Mouse (Mus musculus) ES-Bruce4 (cell line): ENCODE measurements around the gene Olfr57. TPM values are rescaled to one million over a fixed set of nuclear protein-coding genes. Genes with fewer than 3 reads are reported as not detected.
"Not testable (repeated sequence)": the region's sequence is repeated elsewhere in the genome, so short reads cannot be mapped to it uniquely, and the experiment has no call there.

Experiments
- H3K27ac ChIP-seq: 2 replicates; pipeline ENCODE4 v1.5.1; 2012; ENCODE audit warnings: low read length, inconsistent platforms; ENCODE audit not compliant: insufficient read depth
- H3K27me3 ChIP-seq: 2 replicates; pipeline ENCODE4 v1.6.1; 2012; ENCODE audit warnings: mild to moderate bottlenecking, low read length, inconsistent platforms; ENCODE audit not compliant: control insufficient read depth, poor library complexity, insufficient read depth, severe bottlenecking
- H3K36me3 ChIP-seq: 2 replicates; pipeline ENCODE4 v1.6.1; 2012; ENCODE audit warnings: inconsistent platforms, mild to moderate bottlenecking, low read length, moderate library complexity; ENCODE audit not compliant: control insufficient read depth, poor library complexity, insufficient read depth, severe bottlenecking
- H3K4me1 ChIP-seq: one replicate; pipeline ENCODE4 v1.8.1; 2011; ENCODE audit warnings: low read length; ENCODE audit not compliant: control insufficient read depth, insufficient read depth
- H3K4me3 ChIP-seq: 2 replicates; pipeline ENCODE4 v1.5.1; 2011; ENCODE audit warnings: low read depth, mild to moderate bottlenecking, low read length
- H3K9ac ChIP-seq: 2 replicates; pipeline ENCODE4 v1.6.1; 2012; ENCODE audit warnings: low read depth, mild to moderate bottlenecking, inconsistent platforms; ENCODE audit not compliant: poor library complexity, severe bottlenecking
- H3K9me3 ChIP-seq: replicated peaks from 2 replicates; pipeline ENCODE4 v1.6.1; 2012; ENCODE audit warnings: mild to moderate bottlenecking, low read length, inconsistent platforms; ENCODE audit not compliant: control insufficient read depth, poor library complexity, insufficient read depth, severe bottlenecking
- CTCF ChIP-seq: IDR thresholded peaks from one replicate; pipeline ENCODE4 v1.8.1; 2011; ENCODE audit warnings: low read depth, low read length
- EP300 ChIP-seq: IDR thresholded peaks from 2 replicates; pipeline ENCODE4 v1.6.1; 2011; ENCODE audit warnings: low read depth, low read length; ENCODE audit not compliant: insufficient read depth
- POLR2A ChIP-seq: IDR thresholded peaks from one replicate; pipeline ENCODE4 v1.8.1; 2011; ENCODE audit warnings: low read length; ENCODE audit not compliant: insufficient read depth
- polyA plus RNA-seq: library from polyadenylated mRNA; stranded (reverse); fragments of >200 nt; gene quantifications from 2 replicates; pipeline ENCODE4 v1.2.4, GENCODE M21; 2011; ENCODE audit warnings: low read depth; ENCODE audit not compliant: missing spikeins, insufficient read depth, insufficient read length

The Olfr57 gene
- not detected in 2 replicates for polyA plus RNA-seq

DNA sequence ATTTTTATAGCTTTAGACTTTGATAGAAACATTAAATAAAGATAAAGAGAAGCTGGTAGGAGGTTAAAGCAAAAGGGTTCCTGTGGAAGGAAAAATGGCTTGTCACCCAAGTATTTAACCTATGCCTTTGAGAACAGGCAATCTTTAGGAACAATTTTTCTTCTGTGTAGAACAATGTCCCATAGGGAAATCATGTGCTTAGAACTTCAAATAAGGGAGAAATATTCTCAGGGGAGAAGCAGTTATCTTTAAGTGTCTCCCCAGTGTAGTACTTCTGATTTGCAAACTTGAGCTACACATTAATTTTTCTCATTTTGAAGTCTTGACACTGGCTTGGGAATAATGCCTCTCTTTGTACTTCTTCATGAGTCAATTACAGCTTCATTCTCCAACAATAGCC lies at the start of gene Olfr57:
Olfr57 (plus strand) TSS at position 301 of the 400 bp plus-strand sequence.
- H3K9me3 ChIP-seq = peaks cover 8% of the 10 kb centered on the region

GRCm38 (mm10) chr10:78980750-78981149 lies 47.8 kb upstream of the Olfr57 start, which contains the start of gene Olfr1352:
Gene Olfr1352 (plus strand): TSS chr10:78981050.
- TF ChIP-seq POLR2A (no peak), CTCF (no peak), EP300 (no peak)
- H3K9me3 ChIP-seq = no peaks in the 10 kb centered on the region
- H3K36me3 ChIP-seq = no peaks in the 10 kb centered on the region
- no peak within 1 kb of the TSS for H3K9ac ChIP-seq
- H3K27ac ChIP-seq = no peak within 1 kb of the TSS
- no peaks in the 10 kb centered on the region for H3K27me3 ChIP-seq
- H3K4me3 ChIP-seq = no peak within 1 kb of the TSS
- no peaks in the 10 kb centered on the region for H3K4me1 ChIP-seq

More for the DNA sequence above, at the start of gene Olfr57:
- no peak within 1 kb of the TSS for H3K27ac ChIP-seq
- no peaks in the 10 kb centered on the region for H3K36me3 ChIP-seq
- H3K27me3 ChIP-seq = no peaks in the 10 kb centered on the region
- no peak for TF ChIP-seq EP300
- no peak for TF ChIP-seq POLR2A
- TF ChIP-seq CTCF = no peak
- H3K4me3 ChIP-seq = no peak within 1 kb of the TSS
- no peak within 1 kb of the TSS for H3K9ac ChIP-seq
- H3K4me1 ChIP-seq = no peaks in the 10 kb centered on the region

DNA sequence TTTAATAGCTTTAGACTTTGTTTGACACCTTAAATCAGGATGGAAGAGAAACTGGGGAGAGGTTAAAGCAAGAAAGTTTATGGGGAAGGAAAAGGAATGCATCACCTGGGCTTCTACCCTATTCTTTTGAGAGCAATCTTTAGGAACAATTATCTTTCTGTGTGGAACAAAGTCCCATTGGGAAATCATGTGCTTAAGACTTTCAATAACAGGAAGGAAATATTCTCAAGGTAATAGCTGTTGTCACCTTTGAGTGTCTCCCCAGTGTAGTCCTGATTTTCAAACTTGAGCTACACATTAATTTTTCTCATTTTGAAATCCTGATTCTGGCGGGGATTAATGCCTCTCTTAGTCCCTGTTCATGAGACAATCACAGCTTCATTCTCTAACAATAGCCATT lies 16.4 kb upstream of the Olfr57 start, which contains the start of gene Olfr1351:
Olfr1351 (plus strand) TSS at position 301 of the 400 bp plus-strand sequence.
- H3K9ac ChIP-seq = no peak within 1 kb of the TSS
- no peaks in the 10 kb centered on the region for H3K4me1 ChIP-seq
- no peak within 1 kb of the TSS for H3K27ac ChIP-seq
- H3K36me3 ChIP-seq = no peaks in the 10 kb centered on the region
- no peaks in the 10 kb centered on the region for H3K9me3 ChIP-seq
- H3K27me3 ChIP-seq = no peaks in the 10 kb centered on the region
- TF ChIP-seq EP300 = no peak
- H3K4me3 ChIP-seq = no peak within 1 kb of the TSS

DNA sequence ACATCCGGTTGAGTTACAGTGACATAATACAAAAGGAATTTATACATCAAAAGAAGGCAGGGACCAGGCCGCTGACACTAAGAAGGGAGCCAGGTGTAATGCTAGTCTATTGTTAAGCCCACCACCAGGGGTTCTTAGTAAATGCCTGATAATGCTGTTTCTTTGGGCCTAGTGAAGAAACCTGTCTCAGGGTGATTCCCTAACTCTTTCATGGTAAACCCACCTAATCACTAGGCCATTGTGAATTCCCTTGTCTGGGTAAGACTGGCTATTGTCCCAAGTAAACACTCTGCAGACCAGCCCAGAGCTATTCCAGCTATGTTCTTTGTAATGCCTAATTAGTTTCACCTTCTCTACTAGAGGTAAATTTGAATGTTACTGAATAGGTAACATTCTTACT lies 13.9 kb downstream of the Olfr57 start:
- H3K4me3 ChIP-seq, H3K9ac ChIP-seq, H3K4me1 ChIP-seq, H3K36me3 ChIP-seq, H3K27me3 ChIP-seq: not testable (repeated sequence)
- Histone ChIP-seq H3K9me3 (peaks cover 27% of the 10 kb centered on the region), H3K27ac (peak overlapping the region; percentile 36; the same call in 1 of the 2 replicates)

DNA sequence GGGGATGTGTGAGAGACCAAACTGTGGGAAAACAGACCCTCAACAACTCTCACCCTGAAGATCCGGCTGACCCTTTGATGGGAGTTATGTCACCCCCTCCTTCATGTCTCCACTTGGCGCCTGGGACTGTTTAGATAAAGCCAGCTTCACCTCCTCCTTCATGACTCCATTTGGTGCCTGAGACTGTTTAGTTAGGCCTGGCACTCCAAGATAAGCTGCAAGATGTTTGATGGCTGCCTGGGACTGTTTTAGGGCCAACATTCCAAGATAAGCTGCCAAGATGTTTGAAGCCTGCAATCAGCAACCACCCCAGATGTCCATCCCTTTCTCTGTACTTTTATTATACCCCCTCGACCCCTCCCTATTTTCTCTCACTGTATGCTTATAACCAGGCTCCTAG lies 28.8 kb downstream of the Olfr57 start:
- not testable (repeated sequence) for H3K9ac ChIP-seq, H3K4me3 ChIP-seq, H3K27me3 ChIP-seq, H3K4me1 ChIP-seq, H3K9me3 ChIP-seq, H3K27ac ChIP-seq, H3K36me3 ChIP-seq

Other genes with a start within 250 kb of the Olfr57 start
- gene Slc1a6, start 248.2 kb upstream of the Olfr57 start, polyA plus RNA-seq = 0.87 and 0.88 TPM in 2 replicates
- not detected in 2 replicates for gene Olfr1356, start 176.6 kb upstream of the Olfr57 start, polyA plus RNA-seq
- not detected in 2 replicates for gene Olfr1355, start 153.2 kb upstream of the Olfr57 start, polyA plus RNA-seq
- gene Olfr1354, start 115.6 kb upstream of the Olfr57 start, polyA plus RNA-seq = not detected in 2 replicates
- gene Olfr8, start 78.1 kb upstream of the Olfr57 start, polyA plus RNA-seq = not detected in 2 replicates
- gene Olfr1353, start 65.4 kb upstream of the Olfr57 start, polyA plus RNA-seq = not detected in 2 replicates
- gene Olfr1352, start 47.7 kb upstream of the Olfr57 start, polyA plus RNA-seq = not detected in 2 replicates
- gene Olfr1351, start 16.3 kb upstream of the Olfr57 start, polyA plus RNA-seq = not detected in 2 replicates
- gene 2610008E11Rik, start 68.9 kb downstream of the Olfr57 start, polyA plus RNA-seq = 25.3 and 27.2 TPM in 2 replicates
- not detected in 2 replicates for gene Vmn2r80, start 120.0 kb downstream of the Olfr57 start, polyA plus RNA-seq
- not detected in 2 replicates for gene Vmn2r81, start 219.0 kb downstream of the Olfr57 start, polyA plus RNA-seq